Mouse (Mus musculus): Measurements from ENCODE around the gene Myo1d. TPM values are rescaled to one million over a fixed set of nuclear protein-coding genes. Genes with fewer than 3 reads are reported as not detected.

Myo1d gene
- total and polyA plus RNA-seq, 3 experiments = 15.9 to 81.1 (median 41.7) TPM

DNA sequence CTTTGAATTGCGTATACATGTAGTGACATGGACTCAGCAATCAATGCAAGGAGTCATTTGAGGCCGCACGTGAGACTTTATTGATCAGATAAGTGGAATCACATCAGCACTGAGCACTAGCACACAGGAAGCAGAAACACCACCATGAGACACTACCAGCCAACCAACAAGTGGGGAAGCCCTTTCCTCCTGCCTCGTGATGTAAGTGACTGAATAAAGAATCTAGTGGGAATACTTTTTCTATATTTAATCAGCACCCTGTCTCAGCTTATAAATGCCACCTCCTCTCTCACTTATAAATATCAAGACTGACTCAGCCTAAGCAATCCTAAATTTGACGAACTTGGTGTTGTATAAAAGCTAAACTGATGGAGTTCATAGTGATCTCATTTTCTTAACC, 134.7 kb downstream of the Myo1d start:
- DNase-seq (ENCODE audit: low read depth, low spot score) = no peak
- Histone ChIP-seq H3K9ac (ENCODE audit: control insufficient read depth, low read depth, low read length, poor library complexity, severe bottlenecking) (no peak overlapping the region), H3K27me3 (ENCODE audit: control insufficient read depth in 1 of 2, insufficient read depth in 2 of 2, low read length in 2 of 2) (no peaks in the 10 kb centered on the region), H3K36me3 (ENCODE audit: control insufficient read depth in 1 of 2, insufficient read depth in 2 of 2, low read length in 2 of 2) (peaks cover 0 to 7% of the 10 kb centered on the region in 2 experiments; a peak in 2 of 4 replicates), H3K27ac (ENCODE audit: control insufficient read depth, low read depth, low read length) (no peak overlapping the region), H3K9me3 (replicated peaks; ENCODE audit: insufficient read depth, low read length) (no peaks in the 10 kb centered on the region), H3K4me3 (ENCODE audit: control insufficient read depth in 1 of 2, insufficient read depth in 1 of 2, low read depth in 2 of 2, low read length in 2 of 2) (no peak overlapping the region), H3K79me2 (ENCODE audit: control insufficient read depth, insufficient read depth, low read length, poor library complexity) (no peaks in the 10 kb centered on the region), H3K4me1 (ENCODE audit: control insufficient read depth in 1 of 2, insufficient read depth in 2 of 2, low read length in 2 of 2) (no peaks in the 10 kb centered on the region)
- TF ChIP-seq KAT2A (conservative IDR thresholded peaks at IDR 0.05; ENCODE audit: low read depth, low read length) = no peak
- TF ChIP-seq HCFC1 (IDR thresholded peaks at IDR 0.05; ENCODE audit: low read depth, low read length) = no peak
- no peak for TF ChIP-seq ELF1 (IDR thresholded peaks at IDR 0.05; ENCODE audit: low read depth, low read length)
- TF ChIP-seq MYB (IDR thresholded peaks at IDR 0.05; ENCODE audit: low read depth, low read length) = no peak
- TF ChIP-seq TAL1 (IDR thresholded peaks at IDR 0.05; ENCODE audit: low read length) = no peak
- no peak for TF ChIP-seq USF2 (IDR thresholded peaks at IDR 0.05; ENCODE audit: borderline replicate concordance in 1 of 2, insufficient read depth in 1 of 2, low read depth in 1 of 2, low read length in 2 of 2)
- no peak for TF ChIP-seq MAZ (IDR thresholded peaks at IDR 0.05; ENCODE audit: low read depth, low read length)
- no peak for TF ChIP-seq RAD21 (IDR thresholded peaks at IDR 0.05; ENCODE audit: low read depth, low read length)
- TF ChIP-seq ZMIZ1 (IDR thresholded peaks at IDR 0.05; ENCODE audit: low read depth, low read length) = no peak
- no peak for TF ChIP-seq MYC (IDR thresholded peaks at IDR 0.05; ENCODE audit: low read depth, low read length)
- TF ChIP-seq EP300 (IDR thresholded peaks at IDR 0.05; ENCODE audit: low read depth in 1 of 2, low read length in 2 of 2) = no peak
- TF ChIP-seq ZNF384 (IDR thresholded peaks at IDR 0.05; ENCODE audit: low read depth, low read length) = no peak
- TF ChIP-seq SMC3 (IDR thresholded peaks at IDR 0.05; ENCODE audit: low read depth, low read length) = no peak
- TF ChIP-seq POLR2AphosphoS2 (IDR thresholded peaks at IDR 0.05; ENCODE audit: low read length) = no peak
- no peak for TF ChIP-seq MAFK (IDR thresholded peaks at IDR 0.05; ENCODE audit: borderline replicate concordance, low read depth, low read length)
- no peak for TF ChIP-seq ETS1 (IDR thresholded peaks at IDR 0.05; ENCODE audit: low read depth, low read length)

DNA sequence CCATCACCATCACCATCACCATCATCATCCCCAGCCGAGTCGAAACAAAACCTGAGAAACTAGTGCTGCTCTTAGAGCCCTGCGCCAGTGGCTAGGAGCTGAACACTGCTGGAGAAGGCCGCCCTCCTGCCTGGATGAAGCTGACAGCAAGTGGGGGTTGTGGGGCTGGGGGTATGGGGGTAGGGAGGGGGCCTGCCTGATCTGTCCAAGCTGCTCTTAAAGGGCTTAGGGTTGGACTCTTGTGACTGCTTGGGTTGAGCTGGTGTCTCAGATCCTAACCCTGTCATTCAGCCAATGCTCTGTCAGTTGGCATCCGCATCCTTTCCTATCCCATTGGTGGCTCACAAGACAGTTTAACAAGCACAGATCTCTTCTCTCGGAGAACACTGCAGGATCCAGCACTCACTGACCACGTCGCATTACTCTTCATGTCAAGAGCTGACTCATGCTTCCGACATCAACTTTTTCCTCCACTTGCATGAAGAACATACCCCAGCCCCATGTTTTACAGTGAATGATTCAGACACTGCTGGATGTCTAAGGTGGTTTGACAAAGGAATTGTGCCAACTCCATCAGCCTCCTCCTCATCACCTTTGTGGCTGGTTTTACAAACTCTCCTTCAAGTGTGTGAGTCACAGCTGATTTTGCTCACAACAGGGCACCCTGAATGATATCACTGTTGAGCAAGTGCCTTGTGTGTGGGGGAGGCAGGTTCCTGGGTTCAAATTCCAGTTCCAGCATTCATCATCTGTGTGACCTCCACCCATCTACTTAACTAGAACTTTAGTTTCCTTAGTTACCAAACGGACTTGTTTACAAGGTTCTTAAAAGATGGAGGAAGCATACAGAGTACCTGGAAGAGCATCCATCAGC, 150.6 kb downstream of the Myo1d start:
- no peak for TF ChIP-seq NRF1 (IDR thresholded peaks at IDR 0.05; ENCODE audit: insufficient read depth, low read depth, low read length, poor library complexity, severe bottlenecking)
- no peak for TF ChIP-seq HCFC1 (IDR thresholded peaks at IDR 0.05; ENCODE audit: low read depth, low read length)
- no peak for TF ChIP-seq UBTF (IDR thresholded peaks at IDR 0.05; ENCODE audit: borderline replicate concordance, insufficient read depth, low read depth, low read length)
- TF ChIP-seq KAT2A (conservative IDR thresholded peaks at IDR 0.05; ENCODE audit: low read depth, low read length) = no peak
- TF ChIP-seq MAZ (IDR thresholded peaks at IDR 0.05; ENCODE audit: low read depth, low read length) = no peak
- no peak for TF ChIP-seq E2F4 (IDR thresholded peaks at IDR 0.05; ENCODE audit: borderline replicate concordance, low read depth, low read length)
- TF ChIP-seq MAFK (IDR thresholded peaks at IDR 0.05; ENCODE audit: borderline replicate concordance, low read depth, low read length) = no peak
- TF ChIP-seq TBP (IDR thresholded peaks at IDR 0.05; ENCODE audit: low read depth, low read length) = no peak
- no peak for TF ChIP-seq EP300 (IDR thresholded peaks at IDR 0.05; ENCODE audit: low read depth in 1 of 2, low read length in 2 of 2)
- TF ChIP-seq USF2 (IDR thresholded peaks at IDR 0.05; ENCODE audit: borderline replicate concordance in 1 of 2, insufficient read depth in 1 of 2, low read depth in 1 of 2, low read length in 2 of 2) = no peak
- no peak for TF ChIP-seq ZNF384 (IDR thresholded peaks at IDR 0.05; ENCODE audit: low read depth, low read length)
- Histone ChIP-seq H3K27me3 (ENCODE audit: control insufficient read depth in 1 of 2, insufficient read depth in 2 of 2, low read length in 2 of 2) (no peaks in the 10 kb centered on the region), H3K9ac (ENCODE audit: control insufficient read depth, low read depth, low read length, poor library complexity, severe bottlenecking) (no peak overlapping the region), H3K27ac (ENCODE audit: control insufficient read depth, low read depth, low read length) (no peak overlapping the region), H3K4me1 (ENCODE audit: control insufficient read depth in 1 of 2, insufficient read depth in 2 of 2, low read length in 2 of 2) (no peaks in the 10 kb centered on the region), H3K79me2 (ENCODE audit: control insufficient read depth, insufficient read depth, low read length, poor library complexity) (no peaks in the 10 kb centered on the region), H3K9me3 (replicated peaks; ENCODE audit: insufficient read depth, low read length) (no peaks in the 10 kb centered on the region), H3K36me3 (ENCODE audit: control insufficient read depth in 1 of 2, insufficient read depth in 2 of 2, low read length in 2 of 2) (peaks cover 0 to 3% of the 10 kb centered on the region in 2 experiments; a peak in 1 of 4 replicates), H3K4me3 (ENCODE audit: control insufficient read depth in 1 of 2, insufficient read depth in 1 of 2, low read depth in 2 of 2, low read length in 2 of 2) (no peak overlapping the region)
- no peak for DNase-seq (ENCODE audit: low read depth, low spot score)

Measured in MEL (cell line).